8 mouse cellular contexts compared by ENCODE assay signal in genomic region chr11:104468751-104469268, GRCm38 (mm10). TPM values are rescaled to one million over a fixed set of nuclear protein-coding genes. Genes with fewer than 3 reads are reported as not detected.
DNase-seq lines count a peak whose midpoint lies in the region; ATAC-seq lines count a peak whose summit lies in the region.

Kansl1 (minus strand) TSS chr11:104468861.

- H3K27ac ChIP-seq in forebrain, embryonic 16.5 days (ENCODE audit: low read length) = peak within 1 kb of the TSS; percentile 39
- H3K27ac ChIP-seq in hindbrain, embryonic 12.5 days = peak within 1 kb of the TSS; percentile 75
- peak within 1 kb of the TSS; percentile 73 for H3K27ac ChIP-seq in limb, embryonic 13.5 days
- peak within 1 kb of the TSS; percentile 74 for H3K27ac ChIP-seq in midbrain, embryonic 14.5 days (replicated peaks; ENCODE audit: low read depth, low read length)

- H3K36me3 ChIP-seq in forebrain, embryonic 16.5 days (ENCODE audit: control insufficient read depth, insufficient read depth) = no peaks in the 10 kb centered on the region
- H3K36me3 ChIP-seq in hindbrain, embryonic 12.5 days = 0 out of 2 replicates have a peak, but pooled peaks cover 2% of the 10 kb centered on the region
- H3K36me3 ChIP-seq in limb, embryonic 13.5 days = peaks cover 10% of the 10 kb centered on the region; the same call in 1 of the 2 replicates
- 0 out of 2 replicates have a peak, but pooled peaks cover 10% of the 10 kb centered on the region for H3K36me3 ChIP-seq in midbrain, embryonic 14.5 days (ENCODE audit: control insufficient read depth, insufficient read depth, low read length)

- H3K9ac ChIP-seq in forebrain, embryonic 16.5 days (replicated peaks; ENCODE audit: low read depth, low read length) = peak within 1 kb of the TSS; percentile 96
- peak within 1 kb of the TSS; percentile 98 for H3K9ac ChIP-seq in hindbrain, embryonic 12.5 days
- peak within 1 kb of the TSS; percentile 97 for H3K9ac ChIP-seq in limb, embryonic 13.5 days
- H3K9ac ChIP-seq in midbrain, embryonic 14.5 days (replicated peaks; ENCODE audit: low read length) = peak within 1 kb of the TSS; percentile 97

- peak; percentile 74 for ATAC-seq in forebrain, embryonic 16.5 days
- ATAC-seq in hindbrain, embryonic 12.5 days (ENCODE audit: low FRiP score) = peak; percentile 88
- ATAC-seq in limb, embryonic 13.5 days (ENCODE audit: low FRiP score, low read depth) = peak; percentile 71
- ATAC-seq in midbrain, embryonic 14.5 days (ENCODE audit: low FRiP score, low TSS enrichment) = peak; percentile 77

- H3K4me1 ChIP-seq in forebrain, embryonic 16.5 days (replicated peaks; ENCODE audit: control insufficient read depth, insufficient read depth, low read length) = peaks cover 21% of the 10 kb centered on the region
- peaks cover 15% of the 10 kb centered on the region for H3K4me1 ChIP-seq in hindbrain, embryonic 12.5 days
- H3K4me1 ChIP-seq in limb, embryonic 13.5 days = peaks cover 13% of the 10 kb centered on the region
- H3K4me1 ChIP-seq in midbrain, embryonic 14.5 days (ENCODE audit: control insufficient read depth, insufficient read depth, low read length) = peaks cover 17% of the 10 kb centered on the region

- peak within 1 kb of the TSS; percentile 93 for H3K4me3 ChIP-seq in forebrain, embryonic 16.5 days (replicated peaks; ENCODE audit: low read length)
- peak within 1 kb of the TSS; percentile 99 for H3K4me3 ChIP-seq in hindbrain, embryonic 12.5 days
- peak within 1 kb of the TSS; percentile 97 for H3K4me3 ChIP-seq in limb, embryonic 13.5 days
- peak within 1 kb of the TSS; percentile 92 for H3K4me3 ChIP-seq in midbrain, embryonic 14.5 days (replicated peaks; ENCODE audit: low read depth, low read length)

- H3K27me3 ChIP-seq in forebrain, embryonic 16.5 days (replicated peaks; ENCODE audit: control insufficient read depth, insufficient read depth, low read length) = no peaks in the 10 kb centered on the region
- no peaks in the 10 kb centered on the region for H3K27me3 ChIP-seq in hindbrain, embryonic 12.5 days
- H3K27me3 ChIP-seq in limb, embryonic 13.5 days = no peaks in the 10 kb centered on the region
- H3K27me3 ChIP-seq in midbrain, embryonic 14.5 days (ENCODE audit: control insufficient read depth, insufficient read depth, low read length) = no peaks in the 10 kb centered on the region

- H3K4me2 ChIP-seq in forebrain, embryonic 16.5 days (ENCODE audit: low read length) = peak within 1 kb of the TSS; percentile 71
- H3K4me2 ChIP-seq in hindbrain, embryonic 12.5 days (replicated peaks) = peak within 1 kb of the TSS; percentile 70
- H3K4me2 ChIP-seq in limb, embryonic 13.5 days (replicated peaks) = peak within 1 kb of the TSS; percentile 72
- peak within 1 kb of the TSS; percentile 61 for H3K4me2 ChIP-seq in midbrain, embryonic 14.5 days (ENCODE audit: low read length)

- peak; percentile 0 to 20 for DNase-seq in urinary bladder, adult 18-20 months (ENCODE audit: low spot score in 2 of 2)
- no peak for DNase-seq in urinary bladder, postnatal 4 days (ENCODE audit: low spot score in 2 of 2)
- peak; percentile 25 to 46 for DNase-seq in cerebellum, adult 18-20 months
- DNase-seq in midbrain, embryonic 14.5 days = peak; percentile 48
- DNase-seq in natural killer cell, adult 2 months (ENCODE audit: low spot score in 2 of 2) = no peak

- no peaks in the 10 kb centered on the region for H3K9me3 ChIP-seq in forebrain, embryonic 16.5 days (ENCODE audit: control insufficient read depth, low read length)
- no peaks in the 10 kb centered on the region for H3K9me3 ChIP-seq in hindbrain, embryonic 12.5 days (replicated peaks)
- H3K9me3 ChIP-seq in limb, embryonic 13.5 days = no peaks in the 10 kb centered on the region
- H3K9me3 ChIP-seq in midbrain, embryonic 14.5 days (ENCODE audit: control insufficient read depth, low read length) = no peaks in the 10 kb centered on the region

- 0% methylated on average over 46 of the region's 69 CpGs for WGBS in forebrain, embryonic 16.5 days
- WGBS in hindbrain, embryonic 12.5 days = under 1% methylated on average over 44 of the region's 69 CpGs
- under 1% methylated on average over 61 of the region's 69 CpGs for WGBS in limb, embryonic 13.5 days
- under 1% methylated on average over 60 of the region's 69 CpGs for WGBS in midbrain, embryonic 14.5 days

RNA-seq across cellular contexts. Expression of gene Kansl1, which starts in this region (rescaled TPM):
- 32.5 and 32.7 TPM in 2 replicates for polyA plus RNA-seq in forebrain, embryonic 16.5 days (2015; fragmentation: Nextera tagmentation; extraction: Ambion mirVana)
- 36.4 and 39.8 TPM in 2 replicates for polyA plus RNA-seq in hindbrain, embryonic 12.5 days (2016; fragmentation: Nextera tagmentation; extraction: Ambion mirVana)
- polyA plus RNA-seq in limb, embryonic 13.5 days (2015; fragmentation: Nextera tagmentation; extraction: Ambion mirVana) = 26.6 and 30.1 TPM in 2 replicates
- 27.1 and 39.2 TPM in 2 replicates for polyA plus RNA-seq in midbrain, embryonic 14.5 days (2014; fragmentation: Nextera tagmentation; extraction: Ambion mirVana)

Comparison
In these comparisons a context has a peak if more than half of its experiments do, and no peak if none do; other contexts are left out.
1. DNase-seq: peak in urinary bladder, adult 18-20 months (2 of 2), cerebellum, adult 18-20 months (2 of 2) and midbrain, embryonic 14.5 days (single experiment); none in urinary bladder, postnatal 4 days (0 of 2) and natural killer cell, adult 2 months (0 of 2).
2. Peak in every context shown above with its lines, with median percentiles within 50 percentile points of each other: ATAC-seq, H3K27ac ChIP-seq, H3K4me2 ChIP-seq, H3K4me3 ChIP-seq and H3K9ac ChIP-seq.